10 mouse cellular contexts compared by ENCODE assay signal in genomic region chrX:102478481-102478880, GRCm38 (mm10).
"Had no signal": no experiment of that assay in that cellular context is flagged by ENCODE, and none has a peak within 500 bp of the region (broad histone marks: within the 10 kb centered on the region; RNA-seq: fewer than 3 reads in every experiment).

No protein-coding gene starts in this region.

- H3K4me1 ChIP-seq: intestine, embryonic 15.5 days; limb, embryonic 10.5 days; liver, embryonic 15.5 days; midbrain, embryonic 10.5 days; neural tube, embryonic 15.5 days had no signal

- H3K4me2 ChIP-seq: intestine, embryonic 15.5 days; liver, embryonic 15.5 days; lung, embryonic 14.5 days; neural tube, embryonic 15.5 days had no signal

- H3K27ac ChIP-seq: intestine, embryonic 15.5 days; left cerebral cortex, adult 2 months; limb, embryonic 10.5 days; liver, embryonic 15.5 days; midbrain, embryonic 10.5 days; neural tube, embryonic 15.5 days; stomach, postnatal 0 days had no signal

- H3K27me3 ChIP-seq: intestine, embryonic 15.5 days; liver, embryonic 15.5 days; neural tube, embryonic 15.5 days had no signal

- H3K4me3 ChIP-seq: intestine, embryonic 15.5 days; left cerebral cortex, adult 2 months; limb, embryonic 10.5 days; liver, embryonic 15.5 days; midbrain, embryonic 10.5 days; myocyte; neural tube, embryonic 15.5 days had no signal

- DNase-seq: thymus, postnatal 4 days had no signal

- H3K9ac ChIP-seq: intestine, embryonic 15.5 days; liver, embryonic 15.5 days; lung, embryonic 14.5 days; neural tube, embryonic 15.5 days had no signal

- H3K9me3 ChIP-seq: intestine, embryonic 15.5 days; limb, embryonic 10.5 days; liver, embryonic 15.5 days; midbrain, embryonic 10.5 days; neural tube, embryonic 15.5 days had no signal

- H3K36me3 ChIP-seq: intestine, embryonic 15.5 days; limb, embryonic 10.5 days; liver, embryonic 15.5 days; midbrain, embryonic 10.5 days; neural tube, embryonic 15.5 days had no signal

- ATAC-seq: intestine, embryonic 15.5 days had no signal
